Mouse (Mus musculus): Measurements from ENCODE around the gene Ccdc28b.

- no peak for TF ChIP-seq CTCF (IDR thresholded peaks at IDR 0.05; ENCODE audit: low read depth)
- TF ChIP-seq EP300 (optimal IDR thresholded peaks at IDR 0.05), result no peak
Measured at GRCm38 (mm10) chr4:129573430-129573829, 50.3 kb downstream of the Ccdc28b start, which contains the start of gene Lck.

Data from stomach, postnatal 0 days (tissue).